Mouse (Mus musculus): ENCODE data around the gene Cdh13. TPM values are rescaled to one million over a fixed set of nuclear protein-coding genes. Genes with fewer than 3 reads are reported as not detected.

The Cdh13 gene
- polyA plus RNA-seq, 1 experiment from 2014 or later, result 24.3 TPM

GRCm38 (mm10) chr8:118288259-118288952 lies 4.9 kb downstream of the Cdh13 start:
- Histone ChIP-seq H3K36me3 (ENCODE audit: control insufficient read depth, insufficient read depth, low read length) (no peaks in the 10 kb centered on the region), H3K9ac (ENCODE audit: low read depth, low read length) (no peak overlapping the region), H3K27ac (replicated peaks; ENCODE audit: low read depth, low read length) (no peak overlapping the region), H3K4me3 (ENCODE audit: low read depth, low read length) (no peak overlapping the region), H3K9me3 (ENCODE audit: control insufficient read depth, low read length) (no peaks in the 10 kb centered on the region), H3K27me3 (replicated peaks; ENCODE audit: control insufficient read depth, insufficient read depth, low read length) (peaks cover 13% of the 10 kb centered on the region; the same call in 1 of the 2 replicates), H3K4me1 (ENCODE audit: control insufficient read depth, insufficient read depth, low read length) (peaks cover 4% of the 10 kb centered on the region), H3K4me2 (ENCODE audit: low read depth, low read length) (no peak overlapping the region)
- no peak for ATAC-seq (ENCODE audit: low read depth)
- DNase-seq (ENCODE audit: low spot score), result no peak
- 64% methylated on average over 8 of the region's 8 CpGs for WGBS

GRCm38 (mm10) chr8:118289091-118289490 lies 5.6 kb downstream of the Cdh13 start:
- Histone ChIP-seq H3K4me2 (ENCODE audit: low read depth, low read length) (no peak overlapping the region), H3K4me1 (ENCODE audit: control insufficient read depth, insufficient read depth, low read length) (peaks cover 4% of the 10 kb centered on the region), H3K4me3 (ENCODE audit: low read depth, low read length) (no peak overlapping the region), H3K9me3 (ENCODE audit: control insufficient read depth, low read length) (no peaks in the 10 kb centered on the region), H3K27me3 (replicated peaks; ENCODE audit: control insufficient read depth, insufficient read depth, low read length) (peaks cover 12% of the 10 kb centered on the region; the same call in 1 of the 2 replicates), H3K27ac (replicated peaks; ENCODE audit: low read depth, low read length) (no peak overlapping the region), H3K9ac (ENCODE audit: low read depth, low read length) (no peak overlapping the region), H3K36me3 (ENCODE audit: control insufficient read depth, insufficient read depth, low read length) (no peaks in the 10 kb centered on the region)
- 77% methylated on average over 4 of the region's 4 CpGs for WGBS
- DNase-seq (ENCODE audit: low spot score), result no peak
- ATAC-seq (ENCODE audit: low read depth), result no peak

GRCm38 (mm10) chr8:118289525-118289924 lies 6.0 kb downstream of the Cdh13 start:
- no peak overlapping the region for H3K27ac ChIP-seq (replicated peaks; ENCODE audit: low read depth, low read length)
- H3K4me1 ChIP-seq (ENCODE audit: control insufficient read depth, insufficient read depth, low read length), result peaks cover 4% of the 10 kb centered on the region
- no peaks in the 10 kb centered on the region for H3K9me3 ChIP-seq (ENCODE audit: control insufficient read depth, low read length)
- no peak overlapping the region for H3K4me3 ChIP-seq (ENCODE audit: low read depth, low read length)
- H3K4me2 ChIP-seq (ENCODE audit: low read depth, low read length), result no peak overlapping the region
- H3K27me3 ChIP-seq (replicated peaks; ENCODE audit: control insufficient read depth, insufficient read depth, low read length), result peaks cover 12% of the 10 kb centered on the region; the same call in 1 of the 2 replicates
- no peak for DNase-seq (ENCODE audit: low spot score)
- no peaks in the 10 kb centered on the region for H3K36me3 ChIP-seq (ENCODE audit: control insufficient read depth, insufficient read depth, low read length)
- no peak overlapping the region for H3K9ac ChIP-seq (ENCODE audit: low read depth, low read length)
- ATAC-seq (ENCODE audit: low read depth), result no peak
- WGBS, result 84% methylated on average over 7 of the region's 7 CpGs

GRCm38 (mm10) chr8:118290266-118290665 lies 6.7 kb downstream of the Cdh13 start:
- ATAC-seq (ENCODE audit: low read depth), result no peak
- H3K9ac ChIP-seq (ENCODE audit: low read depth, low read length), result no peak overlapping the region
- DNase-seq (ENCODE audit: low spot score), result no peak
- H3K4me2 ChIP-seq (ENCODE audit: low read depth, low read length), result no peak overlapping the region
- peaks cover 9% of the 10 kb centered on the region; the same call in 1 of the 2 replicates for H3K27me3 ChIP-seq (replicated peaks; ENCODE audit: control insufficient read depth, insufficient read depth, low read length)
- H3K4me1 ChIP-seq (ENCODE audit: control insufficient read depth, insufficient read depth, low read length), result peaks cover 4% of the 10 kb centered on the region; the same call in 1 of the 2 replicates
- 67% methylated on average over 6 of the region's 6 CpGs for WGBS
- H3K27ac ChIP-seq (replicated peaks; ENCODE audit: low read depth, low read length), result no peak overlapping the region
- H3K9me3 ChIP-seq (ENCODE audit: control insufficient read depth, low read length), result no peaks in the 10 kb centered on the region
- H3K36me3 ChIP-seq (ENCODE audit: control insufficient read depth, insufficient read depth, low read length), result no peaks in the 10 kb centered on the region
- H3K4me3 ChIP-seq (ENCODE audit: low read depth, low read length), result no peak overlapping the region

- no peak for ATAC-seq (ENCODE audit: low read depth)
- Histone ChIP-seq H3K9ac (ENCODE audit: low read depth, low read length) (no peak overlapping the region), H3K9me3 (ENCODE audit: control insufficient read depth, low read length) (no peaks in the 10 kb centered on the region), H3K4me1 (ENCODE audit: control insufficient read depth, insufficient read depth, low read length) (no peaks in the 10 kb centered on the region), H3K27ac (replicated peaks; ENCODE audit: low read depth, low read length) (no peak overlapping the region), H3K4me2 (ENCODE audit: low read depth, low read length) (no peak overlapping the region), H3K36me3 (ENCODE audit: control insufficient read depth, insufficient read depth, low read length) (no peaks in the 10 kb centered on the region), H3K4me3 (ENCODE audit: low read depth, low read length) (no peak overlapping the region), H3K27me3 (replicated peaks; ENCODE audit: control insufficient read depth, insufficient read depth, low read length) (no peaks in the 10 kb centered on the region)
- WGBS, result 91% methylated on average over 5 of the region's 5 CpGs
- no peak for DNase-seq (ENCODE audit: low spot score)
Observed at GRCm38 (mm10) chr8:118296477-118296876, 12.9 kb downstream of the Cdh13 start.

- H3K27ac ChIP-seq (replicated peaks; ENCODE audit: low read depth, low read length), result no peak overlapping the region
- H3K27me3 ChIP-seq (replicated peaks; ENCODE audit: control insufficient read depth, insufficient read depth, low read length), result no peaks in the 10 kb centered on the region
- ATAC-seq (ENCODE audit: low read depth), result no peak
- H3K4me2 ChIP-seq (ENCODE audit: low read depth, low read length), result no peak overlapping the region
- H3K9ac ChIP-seq (ENCODE audit: low read depth, low read length), result no peak overlapping the region
- no peaks in the 10 kb centered on the region for H3K36me3 ChIP-seq (ENCODE audit: control insufficient read depth, insufficient read depth, low read length)
- no peak overlapping the region for H3K4me3 ChIP-seq (ENCODE audit: low read depth, low read length)
- peak; percentile 42 for DNase-seq (ENCODE audit: low spot score)
- 56% methylated on average over 10 of the region's 10 CpGs for WGBS
- H3K4me1 ChIP-seq (ENCODE audit: control insufficient read depth, insufficient read depth, low read length), result no peaks in the 10 kb centered on the region; the same call in 1 of the 2 replicates
- H3K9me3 ChIP-seq (ENCODE audit: control insufficient read depth, low read length), result no peaks in the 10 kb centered on the region
Observed at GRCm38 (mm10) chr8:118306957-118307356, 23.4 kb downstream of the Cdh13 start.

GRCm38 (mm10) chr8:118309106-118309505 lies 25.6 kb downstream of the Cdh13 start:
- Histone ChIP-seq H3K4me2 (ENCODE audit: low read depth, low read length) (peak overlapping the region; percentile 4; the same call in 1 of the 2 replicates), H3K36me3 (ENCODE audit: control insufficient read depth, insufficient read depth, low read length) (no peaks in the 10 kb centered on the region), H3K4me3 (ENCODE audit: low read depth, low read length) (no peak overlapping the region), H3K27me3 (replicated peaks; ENCODE audit: control insufficient read depth, insufficient read depth, low read length) (no peaks in the 10 kb centered on the region), H3K9me3 (ENCODE audit: control insufficient read depth, low read length) (no peaks in the 10 kb centered on the region), H3K9ac (ENCODE audit: low read depth, low read length) (no peak overlapping the region), H3K27ac (replicated peaks; ENCODE audit: low read depth, low read length) (no peak overlapping the region), H3K4me1 (ENCODE audit: control insufficient read depth, insufficient read depth, low read length) (no peaks in the 10 kb centered on the region; the same call in 1 of the 2 replicates)
- WGBS, result 22% methylated on average over 3 of the region's 3 CpGs
- DNase-seq (ENCODE audit: low spot score) (peak; percentile 32), ATAC-seq (ENCODE audit: low read depth) (no peak)

GRCm38 (mm10) chr8:118313426-118314187 lies 30.1 kb downstream of the Cdh13 start:
- ATAC-seq (ENCODE audit: low read depth) (peak; percentile 41; the same call in 1 of the 2 replicates), DNase-seq (ENCODE audit: low spot score) (peak; percentile 75)
- no peak overlapping the region for H3K4me2 ChIP-seq (ENCODE audit: low read depth, low read length)
- 59% methylated on average over 17 of the region's 17 CpGs for WGBS
- H3K27ac ChIP-seq (replicated peaks; ENCODE audit: low read depth, low read length), result no peak overlapping the region
- no peaks in the 10 kb centered on the region; the same call in 1 of the 2 replicates for H3K4me1 ChIP-seq (ENCODE audit: control insufficient read depth, insufficient read depth, low read length)
- no peak overlapping the region for H3K9ac ChIP-seq (ENCODE audit: low read depth, low read length)
- no peaks in the 10 kb centered on the region for H3K36me3 ChIP-seq (ENCODE audit: control insufficient read depth, insufficient read depth, low read length)
- H3K27me3 ChIP-seq (replicated peaks; ENCODE audit: control insufficient read depth, insufficient read depth, low read length), result no peaks in the 10 kb centered on the region
- no peak overlapping the region for H3K4me3 ChIP-seq (ENCODE audit: low read depth, low read length)
- H3K9me3 ChIP-seq (ENCODE audit: control insufficient read depth, low read length), result no peaks in the 10 kb centered on the region
